Mouse (Mus musculus) hindbrain, embryonic 13.5 days (tissue): ENCODE data around the gene Tmem178b. TPM values are rescaled to one million over a fixed set of nuclear protein-coding genes. Genes with fewer than 3 reads are reported as not detected.
A peak's percentile ranks its signal among the peaks of the same experiment; 100 is the strongest.

ENCODE experiments used
- ATAC-seq: fragments of 200-750 bp; cut with Nextera tagmentation; 2 replicates; pipeline ENCODE4 v1.8.0; 2017; ENCODE audit warnings: moderate TSS enrichment; ENCODE audit not compliant: low FRiP score
- H3K27ac ChIP-seq: fragments of 300-500 bp; sonication (generic); 2 replicates; pipeline ENCODE4 v1.5.1; 2015; ENCODE audit warnings: inconsistent platforms, mild to moderate bottlenecking, moderate library complexity
- H3K27me3 ChIP-seq: fragments of 300-500 bp; sonication (generic); 2 replicates; pipeline ENCODE4 v1.6.1; 2015; ENCODE audit warnings: mild to moderate bottlenecking, inconsistent platforms
- H3K36me3 ChIP-seq: fragments of 300-500 bp; sonication (generic); 2 replicates; pipeline ENCODE4 v1.6.1; 2015; ENCODE audit warnings: mild to moderate bottlenecking, inconsistent platforms
- H3K4me1 ChIP-seq: fragments of 300-500 bp; sonication (generic); replicated peaks from 2 replicates; pipeline ENCODE4 v1.6.1; 2015; ENCODE audit warnings: inconsistent platforms
- H3K4me2 ChIP-seq: fragments of 300-500 bp; sonication (generic); 2 replicates; pipeline ENCODE4 v1.6.1; 2015; ENCODE audit warnings: inconsistent platforms, mild to moderate bottlenecking, moderate library complexity
- H3K4me3 ChIP-seq: fragments of 300-500 bp; sonication (generic); 2 replicates; pipeline ENCODE4 v1.5.1; 2015; ENCODE audit warnings: mild to moderate bottlenecking, inconsistent platforms
- H3K9ac ChIP-seq: fragments of 300-500 bp; sonication (generic); 2 replicates; pipeline ENCODE4 v1.6.1; 2015; ENCODE audit warnings: mild to moderate bottlenecking, inconsistent platforms
- H3K9me3 ChIP-seq: fragments of 300-500 bp; sonication (generic); 2 replicates; pipeline ENCODE4 v1.6.1; 2016; ENCODE audit warnings: inconsistent platforms
- WGBS: fragments of 180-500 bp; shearing (Covaris S2); methylation state at CpG from one replicate; pipeline ENCODE4 v1.1.7; 2015; 5-methylcytosine and 5-hydroxymethylcytosine counted together
- polyA plus RNA-seq: library from polyadenylated mRNA; unstranded; fragments of >200 nt; fragmentation: Nextera tagmentation; extraction: Ambion mirVana; gene quantifications from 2 replicates; pipeline ENCODE4 v1.2.1, GENCODE M21; 2015

Tmem178b gene
- polyA plus RNA-seq, 1 experiment from 2014 or later, result 31.9 TPM

DNA sequence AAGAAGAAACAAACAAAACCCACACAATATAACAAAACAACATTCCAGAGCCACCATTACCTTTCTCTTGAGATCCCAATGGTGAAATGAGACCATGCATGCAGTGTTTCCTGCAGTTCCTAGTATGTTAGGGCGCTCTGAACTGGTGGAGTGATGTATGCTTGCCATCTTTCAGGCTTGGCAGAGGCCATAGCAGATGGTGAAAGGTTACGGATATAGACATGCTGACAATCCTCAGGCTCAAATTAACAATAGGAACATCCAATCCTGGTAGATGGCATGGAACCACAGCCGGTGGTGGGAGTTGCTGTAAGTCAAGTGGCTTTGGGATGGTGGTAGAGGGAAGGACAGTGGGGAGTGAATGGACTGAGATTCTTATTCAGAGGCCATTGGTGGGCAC, 272.5 kb downstream of the Tmem178b start:
- ATAC-seq, result no peak

DNA sequence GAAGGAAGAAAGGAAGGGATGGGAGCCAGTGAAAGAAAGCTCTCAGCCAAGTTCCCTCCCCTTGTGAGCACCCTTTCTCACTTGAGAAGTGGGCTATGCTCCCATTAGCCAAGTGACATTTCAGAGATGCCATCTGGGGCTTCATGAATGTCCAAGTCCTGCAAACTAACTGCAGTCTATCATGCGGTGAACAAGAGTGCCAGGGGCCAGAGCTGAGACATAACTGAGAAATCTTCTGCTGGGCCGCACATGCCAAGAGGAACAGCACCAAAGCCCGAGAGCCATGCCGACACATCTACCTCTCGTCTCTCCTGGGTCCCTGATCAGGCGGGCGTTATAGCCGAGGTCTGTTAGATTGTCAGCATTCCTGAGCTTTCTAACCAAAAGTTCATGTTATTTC, 279.2 kb downstream of the Tmem178b start:
- 91% methylated on average over 8 of the region's 8 CpGs for WGBS
- H3K27ac ChIP-seq, result no peak overlapping the region
- H3K36me3 ChIP-seq, result no peaks in the 10 kb centered on the region

More for the DNA sequence above, 272.5 kb downstream of the Tmem178b start:
- H3K27ac ChIP-seq, result no peak overlapping the region
- H3K4me1 ChIP-seq, result peaks cover 7% of the 10 kb centered on the region; the same call in 1 of the 2 replicates
- H3K9ac ChIP-seq, result no peak overlapping the region
- no peaks in the 10 kb centered on the region for H3K36me3 ChIP-seq
- no peak overlapping the region for H3K4me2 ChIP-seq
- no peak overlapping the region for H3K4me3 ChIP-seq
- H3K9me3 ChIP-seq, result no peaks in the 10 kb centered on the region
- H3K27me3 ChIP-seq, result no peaks in the 10 kb centered on the region
- over 99% methylated on average over 3 of the region's 3 CpGs for WGBS

DNA sequence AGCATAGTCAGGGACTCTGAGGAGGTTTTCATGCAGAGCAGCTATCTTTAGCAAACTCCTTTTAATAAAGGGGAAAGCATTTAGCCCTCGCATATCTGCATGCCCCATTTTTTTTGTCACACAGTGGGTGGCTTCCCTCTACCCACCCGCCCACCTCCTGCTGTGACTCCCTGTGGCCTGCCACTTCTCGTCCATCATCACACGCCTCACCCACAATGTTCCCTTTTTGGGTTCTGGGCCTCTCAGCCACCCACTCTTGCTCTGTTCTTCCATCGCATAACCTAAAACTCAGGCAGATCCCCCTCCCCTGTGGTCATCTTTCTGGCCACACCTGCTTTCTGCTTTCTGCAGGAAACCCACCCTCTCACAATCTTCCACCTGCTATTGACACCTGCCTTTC, 288.3 kb downstream of the Tmem178b start:
- H3K4me1 ChIP-seq, result no peaks in the 10 kb centered on the region; the same call in none of the 2 replicates
- no peak overlapping the region for H3K4me3 ChIP-seq
- no peaks in the 10 kb centered on the region for H3K36me3 ChIP-seq
- H3K27ac ChIP-seq, result no peak overlapping the region
- no peak overlapping the region for H3K9ac ChIP-seq
- ATAC-seq, result no peak
- no peaks in the 10 kb centered on the region for H3K9me3 ChIP-seq
- WGBS, result 73% methylated on average over 5 of the region's 5 CpGs
- no peaks in the 10 kb centered on the region for H3K27me3 ChIP-seq
- no peak overlapping the region for H3K4me2 ChIP-seq

More for the DNA sequence above, 279.2 kb downstream of the Tmem178b start:
- Histone ChIP-seq H3K4me1 (0 out of 2 replicates have a peak, but pooled peaks cover 6% of the 10 kb centered on the region), H3K27me3 (no peaks in the 10 kb centered on the region), H3K9ac (no peak overlapping the region), H3K4me2 (no peak overlapping the region), H3K9me3 (no peaks in the 10 kb centered on the region), H3K4me3 (no peak overlapping the region)
- ATAC-seq, result no peak

DNA sequence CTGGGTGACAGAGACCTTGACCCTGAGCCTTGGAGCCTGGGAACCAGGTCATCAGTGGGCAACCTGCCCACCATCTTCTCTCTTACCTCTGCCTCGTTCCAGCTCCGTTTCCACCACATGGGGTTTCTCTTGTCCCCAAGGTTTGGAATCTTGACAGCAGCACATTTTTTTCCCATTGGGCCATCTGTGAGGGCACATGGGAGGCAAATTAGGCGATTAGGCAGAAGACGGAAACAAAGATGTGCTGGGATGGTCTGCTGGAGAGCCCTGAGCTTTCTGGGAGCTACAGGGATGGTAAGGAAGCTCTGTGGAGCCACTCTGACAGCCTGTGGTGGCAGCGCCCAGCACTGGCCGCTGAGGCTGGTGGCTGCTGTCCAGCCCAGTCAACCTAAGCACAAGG, 300.5 kb downstream of the Tmem178b start:
- H3K4me3 ChIP-seq, result no peak overlapping the region
- no peaks in the 10 kb centered on the region for H3K9me3 ChIP-seq
- no peak for ATAC-seq
- no peak overlapping the region for H3K27ac ChIP-seq
- no peaks in the 10 kb centered on the region for H3K27me3 ChIP-seq
- H3K9ac ChIP-seq, result no peak overlapping the region
- 0 out of 2 replicates have a peak, but pooled peaks cover 3% of the 10 kb centered on the region for H3K4me1 ChIP-seq
- WGBS, result 67% methylated on average over 6 of the region's 6 CpGs
- H3K36me3 ChIP-seq, result no peaks in the 10 kb centered on the region
- H3K4me2 ChIP-seq, result no peak overlapping the region

DNA sequence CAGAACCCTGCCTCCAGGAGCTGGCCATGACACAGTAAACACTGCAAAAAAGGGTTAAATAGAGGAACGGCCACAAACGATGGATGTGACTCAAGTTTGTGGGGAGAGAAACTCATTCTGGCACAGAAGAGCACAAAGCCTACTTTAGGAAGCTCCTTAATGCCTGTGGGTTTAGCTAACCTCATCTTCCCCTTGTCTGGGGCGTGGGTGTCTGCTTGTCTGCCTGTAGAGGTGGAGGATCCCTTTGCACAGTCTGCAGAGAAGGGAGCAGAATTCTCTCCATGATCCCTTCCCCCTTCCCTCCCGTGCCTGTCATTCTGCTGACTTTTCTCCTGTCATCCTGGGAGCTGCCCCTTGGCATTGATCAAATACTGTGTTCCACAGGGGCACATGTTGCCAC, 304.8 kb downstream of the Tmem178b start:
- WGBS, result 80% methylated on average over 4 of the region's 4 CpGs

DNA sequence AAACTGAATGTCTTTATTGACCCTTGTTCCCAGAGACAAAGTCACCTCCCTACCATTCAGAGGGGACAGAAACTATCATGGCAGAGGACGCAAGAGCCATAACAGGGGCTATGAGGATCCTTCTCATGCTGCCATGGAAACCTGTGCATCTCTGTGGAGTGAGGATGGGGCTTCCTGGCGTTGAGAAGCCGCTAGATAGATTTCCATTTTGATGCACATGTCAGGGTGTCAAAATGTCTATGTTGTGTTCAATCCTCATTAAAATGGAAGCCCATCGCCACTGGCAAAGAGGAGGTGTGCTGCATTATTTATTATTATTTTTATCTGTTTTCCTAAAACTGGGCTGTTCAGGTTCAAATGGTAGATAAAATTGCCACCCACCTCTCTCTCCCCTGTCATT, 307.5 kb downstream of the Tmem178b start:
- H3K36me3 ChIP-seq, result no peaks in the 10 kb centered on the region
- 0 out of 2 replicates have a peak, but pooled peaks cover 13% of the 10 kb centered on the region for H3K4me1 ChIP-seq
- no peaks in the 10 kb centered on the region for H3K9me3 ChIP-seq
- ATAC-seq, result no peak
- H3K4me2 ChIP-seq, result no peak overlapping the region
- no peak overlapping the region for H3K27ac ChIP-seq
- no peak overlapping the region for H3K9ac ChIP-seq
- 77% methylated on average over 4 of the region's 4 CpGs for WGBS
- H3K27me3 ChIP-seq, result no peaks in the 10 kb centered on the region
- no peak overlapping the region for H3K4me3 ChIP-seq

More for the DNA sequence above, 304.8 kb downstream of the Tmem178b start:
- Histone ChIP-seq H3K4me3 (no peak overlapping the region), H3K9me3 (no peaks in the 10 kb centered on the region), H3K4me2 (no peak overlapping the region), H3K9ac (no peak overlapping the region), H3K27ac (no peak overlapping the region), H3K4me1 (0 out of 2 replicates have a peak, but pooled peaks cover 3% of the 10 kb centered on the region), H3K36me3 (no peaks in the 10 kb centered on the region), H3K27me3 (no peaks in the 10 kb centered on the region)
- ATAC-seq, result no peak

DNA sequence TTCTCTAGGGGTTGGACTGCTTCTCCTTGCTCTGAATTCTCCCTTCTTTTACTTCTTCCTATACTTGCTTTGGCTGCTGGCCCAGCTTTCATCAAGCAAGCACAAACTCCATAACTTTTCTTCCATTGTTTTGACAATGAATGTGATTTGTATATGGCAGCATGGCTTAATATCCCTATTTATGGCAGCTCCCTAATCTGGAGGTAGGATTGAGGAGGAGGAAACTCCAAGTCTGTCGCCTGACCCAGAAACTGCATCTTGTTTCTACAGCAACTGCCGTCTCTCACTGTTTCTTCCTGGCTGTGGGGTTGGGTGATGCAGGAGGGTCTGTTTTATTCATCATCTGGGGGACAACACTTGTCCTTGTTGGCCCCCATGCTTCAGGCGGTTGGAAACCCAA, 327.6 kb downstream of the Tmem178b start:
- no peaks in the 10 kb centered on the region for H3K27me3 ChIP-seq
- 68% methylated on average over 3 of the region's 3 CpGs for WGBS

DNA sequence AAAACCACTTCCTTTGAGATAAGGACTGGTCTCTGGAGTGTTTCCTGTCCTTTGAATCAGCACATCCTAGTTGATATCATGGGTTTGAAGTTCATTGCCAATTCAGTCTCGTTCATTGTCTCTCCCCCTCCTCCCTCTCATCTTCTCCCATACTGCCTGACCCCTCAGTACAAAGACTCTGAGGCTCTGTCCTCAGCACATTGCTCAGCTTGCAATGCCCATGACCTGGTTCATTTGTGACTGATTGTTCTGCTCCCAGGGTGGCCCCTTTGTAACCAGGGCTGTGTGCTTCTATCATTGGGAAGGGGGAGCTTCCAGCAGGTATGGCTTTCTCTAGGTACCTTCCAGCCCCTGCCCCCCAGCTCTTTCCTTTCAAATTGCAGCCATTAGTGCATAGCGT, 329.5 kb downstream of the Tmem178b start:
- Histone ChIP-seq H3K27ac (no peak overlapping the region), H3K27me3 (no peaks in the 10 kb centered on the region), H3K9me3 (no peaks in the 10 kb centered on the region), H3K9ac (no peak overlapping the region), H3K36me3 (peaks cover 5% of the 10 kb centered on the region), H3K4me2 (no peak overlapping the region), H3K4me1 (peaks cover 11% of the 10 kb centered on the region; the same call in 1 of the 2 replicates), H3K4me3 (no peak overlapping the region)
- no peak for ATAC-seq
- 48% methylated on average over 2 of the region's 2 CpGs for WGBS

More for the DNA sequence above, 327.6 kb downstream of the Tmem178b start:
- no peaks in the 10 kb centered on the region for H3K9me3 ChIP-seq
- no peak for ATAC-seq
- no peaks in the 10 kb centered on the region for H3K36me3 ChIP-seq
- no peak overlapping the region for H3K4me3 ChIP-seq
- H3K27ac ChIP-seq, result no peak overlapping the region
- peaks cover 16% of the 10 kb centered on the region for H3K4me1 ChIP-seq
- no peak overlapping the region for H3K4me2 ChIP-seq
- H3K9ac ChIP-seq, result no peak overlapping the region

DNA sequence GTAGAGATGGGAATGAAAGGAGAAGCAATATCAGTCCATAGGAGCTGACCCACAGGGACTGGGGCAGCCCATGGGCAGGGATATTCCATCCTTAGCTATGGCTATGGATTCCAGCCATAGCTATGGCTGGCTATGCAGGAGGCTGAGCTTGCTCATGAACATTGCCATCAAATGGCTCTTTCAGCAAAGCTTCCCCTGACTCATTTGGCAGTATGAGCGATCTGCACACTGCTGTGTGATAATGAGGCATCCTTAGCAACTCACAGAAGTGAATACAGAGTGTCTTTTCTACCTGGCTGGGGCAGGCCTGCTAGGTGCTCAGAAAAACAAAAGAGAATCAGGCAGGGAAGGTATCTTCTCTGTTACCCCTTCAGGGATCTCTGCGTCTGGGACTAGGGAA, 332.3 kb downstream of the Tmem178b start:
- 74% methylated on average over 2 of the region's 2 CpGs for WGBS
- Histone ChIP-seq H3K9ac (no peak overlapping the region), H3K4me3 (no peak overlapping the region), H3K4me2 (no peak overlapping the region), H3K27ac (no peak overlapping the region), H3K9me3 (no peaks in the 10 kb centered on the region), H3K27me3 (no peaks in the 10 kb centered on the region), H3K4me1 (peaks cover 9% of the 10 kb centered on the region; the same call in 1 of the 2 replicates), H3K36me3 (peaks cover 11% of the 10 kb centered on the region)
- ATAC-seq, result no peak

DNA sequence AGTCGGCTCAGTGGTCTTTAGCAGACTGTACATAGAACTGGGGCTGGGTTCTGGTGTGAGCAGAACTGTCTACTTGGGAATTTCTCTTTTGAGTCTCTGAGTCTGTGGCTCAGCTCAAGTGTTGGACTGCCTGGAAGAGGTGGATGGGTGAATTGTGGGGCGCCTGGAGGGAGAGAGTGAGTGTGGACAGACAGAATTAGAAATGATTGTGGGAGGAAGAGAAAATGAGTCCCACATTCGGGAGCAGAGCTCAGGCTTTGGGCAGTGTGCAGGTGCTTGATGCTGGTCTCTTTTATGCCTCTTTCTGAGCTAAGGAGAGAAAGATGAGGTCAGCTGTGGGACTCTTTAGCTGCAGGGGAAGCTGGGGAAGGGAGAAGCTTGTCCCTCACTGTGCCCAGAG, 334.9 kb downstream of the Tmem178b start:
- no peak for ATAC-seq
- Histone ChIP-seq H3K9me3 (no peaks in the 10 kb centered on the region), H3K9ac (no peak overlapping the region), H3K4me2 (no peak overlapping the region), H3K4me1 (0 out of 2 replicates have a peak, but pooled peaks cover 8% of the 10 kb centered on the region), H3K27ac (no peak overlapping the region), H3K36me3 (peaks cover 11% of the 10 kb centered on the region), H3K27me3 (no peaks in the 10 kb centered on the region), H3K4me3 (no peak overlapping the region)
- 93% methylated on average over 3 of the region's 3 CpGs for WGBS

DNA sequence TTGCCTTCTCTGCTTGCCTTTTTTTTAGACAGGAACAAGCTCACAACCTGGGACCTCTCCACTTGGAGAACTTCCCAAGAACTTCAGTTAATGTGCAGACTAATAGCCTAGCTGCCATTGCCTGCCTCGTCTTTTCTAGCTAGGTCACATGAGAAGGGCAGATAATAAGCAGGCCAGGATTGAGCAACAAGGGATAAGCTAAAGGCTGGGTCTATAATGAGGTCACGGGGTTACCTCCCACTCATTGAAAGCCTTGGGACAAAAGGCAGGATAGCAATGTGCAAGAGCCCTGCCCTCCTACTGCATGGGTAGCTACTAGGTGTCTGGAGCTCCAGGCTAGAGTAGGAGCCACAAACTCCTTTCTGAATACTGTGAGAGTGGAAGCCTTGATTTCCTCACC, 336.1 kb downstream of the Tmem178b start:
- Histone ChIP-seq H3K4me2 (no peak overlapping the region), H3K36me3 (peaks cover 11% of the 10 kb centered on the region), H3K4me1 (0 out of 2 replicates have a peak, but pooled peaks cover 5% of the 10 kb centered on the region), H3K9me3 (no peaks in the 10 kb centered on the region), H3K4me3 (no peak overlapping the region), H3K9ac (no peak overlapping the region), H3K27ac (no peak overlapping the region), H3K27me3 (no peaks in the 10 kb centered on the region)
- no peak for ATAC-seq
- WGBS, result 52% methylated on average over 2 of the region's 2 CpGs

DNA sequence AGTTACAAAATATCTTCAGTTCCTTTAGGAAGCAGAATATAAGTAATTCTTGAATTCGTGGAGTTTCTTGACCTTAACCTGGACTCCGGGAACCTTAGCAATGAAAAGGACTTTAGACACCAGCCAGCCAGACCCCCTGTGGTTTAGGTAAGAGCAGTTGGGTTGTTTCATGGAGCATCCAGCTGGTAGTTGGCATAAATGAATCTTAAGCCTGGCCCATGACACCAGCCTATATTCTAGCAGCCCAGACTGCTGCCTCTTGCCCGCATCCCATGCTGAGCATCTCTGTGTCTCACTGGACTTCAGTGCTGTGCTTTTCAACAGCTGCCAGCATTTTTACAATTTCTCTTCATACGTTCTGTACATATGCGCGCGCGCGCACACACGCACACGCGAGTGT, 344.1 kb downstream of the Tmem178b start:
- WGBS, result 94% methylated on average over 12 of the region's 12 CpGs
- Histone ChIP-seq H3K4me1 (0 out of 2 replicates have a peak, but pooled peaks cover 3% of the 10 kb centered on the region), H3K4me2 (no peak overlapping the region), H3K27me3 (no peaks in the 10 kb centered on the region), H3K9ac (no peak overlapping the region), H3K36me3 (no peaks in the 10 kb centered on the region), H3K27ac (0 out of 2 replicates have a peak overlapping the region, but pooled peaks have one; percentile 44), H3K9me3 (no peaks in the 10 kb centered on the region), H3K4me3 (no peak overlapping the region)
- no peak for ATAC-seq

DNA sequence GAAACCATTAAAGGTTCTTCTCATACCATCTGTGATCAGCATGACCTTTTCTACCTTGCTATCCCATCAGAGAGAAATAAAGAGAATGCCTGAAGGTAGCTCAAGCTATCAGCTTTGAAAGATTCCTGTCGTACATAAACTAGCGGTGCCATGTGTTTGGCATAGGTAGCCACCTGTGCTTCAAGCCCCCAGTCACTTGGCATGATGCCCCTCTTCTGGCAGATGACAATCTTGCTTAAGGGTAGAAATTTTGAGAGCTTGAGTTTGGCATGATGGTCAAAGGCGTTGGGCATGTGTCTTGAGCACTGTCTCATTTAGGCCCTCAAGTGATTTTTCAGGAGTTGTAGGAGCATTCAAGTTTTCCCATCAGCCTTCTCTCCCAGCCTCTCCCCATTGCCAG, 344.6 kb downstream of the Tmem178b start:
- Histone ChIP-seq H3K4me1 (0 out of 2 replicates have a peak, but pooled peaks cover 3% of the 10 kb centered on the region), H3K4me2 (no peak overlapping the region), H3K27me3 (no peaks in the 10 kb centered on the region), H3K27ac (no peak overlapping the region), H3K4me3 (no peak overlapping the region), H3K36me3 (no peaks in the 10 kb centered on the region), H3K9me3 (no peaks in the 10 kb centered on the region), H3K9ac (no peak overlapping the region)
- no peak for ATAC-seq
- 89% methylated on average over 3 of the region's 3 CpGs for WGBS
